Mouse (Mus musculus) adrenal gland, postnatal 4 days (tissue): ENCODE measurements around the gene Mfsd4b1. TPM values are rescaled to one million over a fixed set of nuclear protein-coding genes. Genes with fewer than 3 reads are reported as not detected.
"Not testable (repeated sequence)": the region's sequence is repeated elsewhere in the genome, so short reads cannot be mapped to it uniquely, and the experiment has no call there.

ENCODE experiments used
- DNase-seq, 2 experiments: peaks; one replicate each; pipeline ENCODE4 v3.0.0; 2021 to 2022; ENCODE audit warnings: low spot score in 2 of 2, mixed read lengths in 2 of 2
- total RNA-seq, 2 experiments: library from RNA; stranded (reverse); gene quantifications; 2 replicates each; pipeline ENCODE4 v1.2.3; 2021

Mfsd4b1 gene
- total RNA-seq, 2 experiments from 2014 or later: 1.7 to 2.8 TPM

DNA sequence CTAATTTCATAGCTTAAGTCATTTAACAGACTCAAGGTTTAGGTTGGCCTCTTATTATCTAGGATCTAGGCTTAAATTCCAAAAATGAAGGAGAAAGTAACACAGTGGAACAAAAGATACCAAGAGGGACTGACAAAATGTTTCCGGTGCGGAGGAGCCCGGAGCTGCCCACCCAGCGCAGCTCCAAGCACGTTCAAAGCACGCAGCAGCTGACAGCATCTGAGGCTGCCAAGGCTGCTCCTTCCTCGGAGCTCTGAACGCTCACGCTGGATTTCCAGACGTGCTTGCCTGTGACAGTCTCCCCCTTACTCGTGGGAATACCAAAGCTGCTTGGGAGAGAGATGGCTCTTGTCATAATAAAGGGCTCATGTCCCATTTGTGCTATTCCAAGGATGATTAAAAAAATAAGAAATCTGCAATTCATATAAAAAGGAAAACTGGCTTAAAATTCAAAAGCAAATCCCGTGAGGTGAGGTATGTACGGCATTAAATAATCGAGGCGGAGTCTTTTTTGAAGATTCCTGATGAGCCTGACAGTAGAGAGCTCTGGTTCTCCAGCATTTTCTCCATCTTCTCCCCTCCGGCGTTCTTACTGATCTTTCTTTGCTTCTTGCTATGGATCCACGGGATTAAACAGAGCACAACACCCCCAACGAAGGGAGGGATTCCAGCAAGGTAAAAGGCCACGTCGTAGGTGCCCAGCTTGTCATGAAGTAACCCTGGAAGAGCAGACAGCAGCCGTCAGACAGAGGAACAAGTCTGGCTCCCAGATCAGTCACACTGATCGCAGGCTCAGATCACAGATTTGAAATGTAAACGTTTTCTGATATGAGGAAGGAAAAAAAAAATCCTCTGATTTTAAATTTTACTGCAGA lies 11.9 kb upstream of the Mfsd4b1 start:
- no peak for DNase-seq

- no peak for DNase-seq
Measured at GRCm38 (mm10) chr10:40034956-40035355, 9.9 kb upstream of the Mfsd4b1 start.

DNA sequence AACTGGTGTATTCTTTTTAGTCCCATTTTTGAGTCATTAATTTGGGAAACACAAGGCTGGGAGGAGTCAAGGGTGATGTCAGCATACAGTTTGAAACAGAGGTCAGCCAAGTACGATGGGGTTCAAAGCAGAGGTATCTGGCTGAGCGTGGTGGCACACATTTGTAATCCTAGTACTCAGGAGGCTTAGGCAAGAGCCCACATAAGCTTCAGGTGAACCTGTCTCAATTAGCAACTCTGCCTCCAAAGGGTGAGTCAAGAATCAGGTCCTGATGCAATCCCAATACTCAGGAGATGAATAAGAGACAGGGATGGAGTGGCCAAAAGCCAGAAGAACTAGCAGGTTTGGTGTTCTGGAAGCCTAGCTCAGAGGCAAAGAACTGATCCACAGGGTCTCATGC lies 7.8 kb upstream of the Mfsd4b1 start:
- no peak for DNase-seq

GRCm38 (mm10) chr10:40030716-40031115 lies 5.6 kb upstream of the Mfsd4b1 start:
- DNase-seq: no peak

DNA sequence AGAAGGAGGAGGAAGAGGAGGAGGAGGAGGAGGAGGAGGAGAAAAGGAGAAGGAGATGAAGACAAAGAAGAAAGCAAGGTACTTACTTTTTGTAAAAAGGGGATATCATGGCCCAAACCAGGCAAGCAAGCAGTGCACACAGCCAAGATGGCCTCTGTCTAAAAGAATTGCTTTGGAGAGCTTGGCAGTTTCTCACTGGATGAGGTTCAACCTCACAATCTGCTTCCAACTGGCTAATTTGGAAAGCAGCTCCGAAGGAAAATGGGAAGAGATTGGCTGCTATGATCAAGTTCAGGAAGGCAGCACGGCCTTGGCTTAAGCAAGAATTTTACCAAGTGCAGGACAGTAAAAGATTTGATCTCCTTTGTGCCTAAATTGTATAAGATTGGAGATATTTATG lies 4.5 kb upstream of the Mfsd4b1 start:
- no peak for DNase-seq

DNA sequence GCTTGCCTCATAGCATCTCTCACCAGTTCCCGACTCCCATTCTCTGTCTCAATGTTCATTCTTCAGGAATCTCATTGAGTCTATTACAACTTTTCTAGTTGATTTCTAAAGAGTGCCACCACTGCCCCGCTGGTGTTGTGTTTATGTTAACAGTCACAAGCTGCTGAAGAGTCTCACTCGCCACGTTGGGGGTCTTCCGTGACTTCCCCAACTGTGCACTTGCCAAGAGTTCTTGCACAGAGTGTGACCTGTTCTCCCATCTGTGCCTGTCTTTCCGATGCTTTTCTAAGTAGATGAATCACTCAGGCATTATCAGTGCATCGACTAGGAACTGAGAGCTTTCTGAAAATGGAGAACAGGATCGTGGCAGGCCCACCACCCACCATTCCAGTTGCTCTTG lies 3.0 kb upstream of the Mfsd4b1 start:
- no peak for DNase-seq

GRCm38 (mm10) chr10:40026546-40026945 lies 1.5 kb upstream of the Mfsd4b1 start:
- DNase-seq: no peak

DNA sequence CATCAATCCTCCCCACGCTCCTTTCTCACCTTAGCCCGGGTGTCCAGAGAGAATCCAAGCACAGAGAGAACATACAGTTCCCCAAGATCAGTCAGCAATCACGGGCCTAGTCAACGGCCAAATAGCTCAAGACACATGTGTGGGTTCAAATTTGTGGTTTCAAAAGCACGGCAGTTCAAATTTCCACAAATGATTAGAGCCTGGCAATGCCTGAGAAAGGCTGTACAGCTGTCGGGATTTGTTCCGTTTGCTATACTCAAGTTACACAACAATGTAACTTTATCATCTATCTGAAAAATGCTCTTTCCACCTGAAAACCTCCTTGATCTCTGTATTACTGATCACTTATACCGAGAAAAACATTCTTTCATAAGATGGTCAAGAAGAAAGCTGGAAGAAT lies 492 bp upstream of the Mfsd4b1 start:
- DNase-seq: no peak

- DNase-seq: no peak
Measured at GRCm38 (mm10) chr10:40020401-40020800, 4.7 kb downstream of the Mfsd4b1 start.

DNA sequence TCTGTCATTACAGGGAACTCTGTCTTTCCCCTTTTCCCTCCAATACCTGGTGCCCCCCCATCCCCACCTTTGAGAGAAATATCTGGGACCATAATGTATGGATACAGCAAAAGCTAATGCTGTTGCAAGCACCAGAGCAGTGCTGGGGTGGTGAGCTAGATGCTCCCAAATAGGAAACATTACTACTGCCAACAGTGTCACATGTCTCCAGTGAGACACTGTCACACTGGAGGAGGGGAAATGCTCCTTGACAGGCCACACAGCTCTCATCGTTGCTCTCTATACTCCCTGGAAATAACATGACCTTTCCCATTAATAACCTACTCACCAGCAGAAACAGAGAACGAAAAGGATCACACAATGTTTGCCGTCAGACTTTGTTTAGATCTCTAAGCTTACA lies 5.6 kb downstream of the Mfsd4b1 start:
- DNase-seq: no peak

DNA sequence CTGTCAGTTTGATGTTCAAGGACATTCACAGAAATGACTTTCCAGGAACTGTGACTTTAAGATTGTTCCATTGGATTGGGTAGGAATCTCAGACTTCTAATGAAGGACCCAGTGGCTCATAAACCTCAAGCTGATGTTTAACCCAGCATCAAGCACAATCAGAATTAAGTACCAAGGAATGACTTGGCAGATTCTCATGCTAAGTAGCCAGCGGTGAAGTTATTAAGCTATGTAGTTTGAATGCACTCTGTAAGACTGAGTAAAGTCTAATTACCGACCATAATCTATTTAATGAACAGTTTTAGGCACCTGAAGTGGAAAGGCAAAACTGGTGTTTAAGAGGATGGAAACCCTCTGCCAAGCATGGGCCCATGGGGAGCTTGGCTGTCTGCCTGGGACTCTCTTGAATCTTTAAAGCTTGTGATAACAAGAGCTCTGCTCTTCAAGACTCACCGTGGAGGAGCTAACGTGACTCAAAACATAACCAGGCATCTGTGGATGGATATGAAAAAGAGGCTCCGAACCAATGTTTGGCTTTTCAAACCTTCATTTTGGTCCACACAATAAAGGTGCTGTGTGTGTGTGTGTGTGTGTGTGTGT lies 6.7 kb downstream of the Mfsd4b1 start:
- DNase-seq: no peak

GRCm38 (mm10) chr10:40009591-40009990 lies 15.5 kb downstream of the Mfsd4b1 start:
- no peak for DNase-seq

- not testable (repeated sequence) for DNase-seq
Measured at GRCm38 (mm10) chr10:40008847-40009246, 16.2 kb downstream of the Mfsd4b1 start.

- DNase-seq: no peak
Measured at GRCm38 (mm10) chr10:40007953-40008352, 17.1 kb downstream of the Mfsd4b1 start.

- no peak for DNase-seq
Measured at GRCm38 (mm10) chr10:40006963-40007362, 18.1 kb downstream of the Mfsd4b1 start.

GRCm38 (mm10) chr10:40000746-40001145 lies 24.3 kb downstream of the Mfsd4b1 start:
- no peak for DNase-seq

GRCm38 (mm10) chr10:39991155-39991554 lies 33.9 kb downstream of the Mfsd4b1 start:
- no peak for DNase-seq

- DNase-seq: no peak
Measured at GRCm38 (mm10) chr10:39986466-39986865, 38.6 kb downstream of the Mfsd4b1 start, which contains the start of gene Mfsd4b5. Mfsd4b5 (minus strand) TSS chr10:39986646.

DNA sequence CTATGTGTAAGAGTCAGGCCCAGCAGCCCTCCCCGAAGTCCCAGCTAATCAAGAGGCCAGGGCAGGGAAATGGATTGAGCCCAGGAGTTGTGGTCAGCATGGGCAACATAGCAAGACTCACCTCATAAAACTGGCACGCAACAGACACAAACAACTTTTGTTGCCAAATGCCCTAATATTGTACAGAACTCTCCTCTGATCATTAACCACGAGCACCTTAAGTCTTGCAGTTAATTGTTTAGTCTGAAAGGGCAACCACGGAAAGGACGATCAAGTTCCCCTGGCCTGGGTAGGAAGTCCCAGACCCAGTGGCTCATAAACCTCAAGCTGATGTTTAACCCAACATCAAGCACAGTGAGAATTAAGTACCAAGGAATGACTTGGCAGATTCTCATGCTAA lies 42.5 kb downstream of the Mfsd4b1 start:
- DNase-seq: no peak

DNA sequence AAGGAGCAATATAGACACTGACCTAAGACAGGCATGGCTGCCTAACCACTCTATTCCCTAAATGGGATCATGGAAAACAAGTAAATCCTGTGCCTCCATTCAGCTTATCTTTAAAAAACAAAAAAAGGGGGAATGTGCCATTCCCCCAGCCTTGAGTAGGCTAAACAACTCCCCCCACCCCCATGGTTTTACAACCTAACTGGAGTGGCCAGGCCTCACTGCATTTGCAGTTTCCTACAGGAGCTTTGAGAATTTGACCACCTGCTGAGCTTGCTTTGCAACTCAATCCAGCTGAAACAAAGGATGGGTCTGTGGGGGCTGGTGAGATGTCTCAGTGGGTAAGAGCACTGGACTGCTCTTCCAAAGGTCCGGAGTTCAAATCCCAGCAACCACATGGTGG lies 46.8 kb downstream of the Mfsd4b1 start:
- no peak for DNase-seq

DNA sequence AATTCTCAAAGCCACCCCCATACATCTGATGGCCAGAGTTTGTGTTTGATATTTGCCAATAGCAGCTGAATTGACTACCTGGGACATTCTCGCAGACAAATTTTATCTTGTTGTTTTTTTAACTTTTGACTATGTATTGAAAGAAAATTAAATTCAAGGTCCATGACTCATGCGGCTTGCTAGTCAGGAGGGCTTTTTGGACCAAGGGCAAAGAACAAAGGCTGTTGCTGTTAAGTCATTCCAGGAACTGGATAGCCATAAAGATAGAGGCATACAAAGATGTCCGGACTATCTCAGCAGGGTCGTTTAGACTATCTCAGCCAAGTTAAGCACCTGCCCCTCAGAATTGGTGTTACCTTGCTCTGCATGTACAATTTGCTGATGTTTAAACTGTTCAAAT lies 47.7 kb downstream of the Mfsd4b1 start:
- DNase-seq: no peak

DNA sequence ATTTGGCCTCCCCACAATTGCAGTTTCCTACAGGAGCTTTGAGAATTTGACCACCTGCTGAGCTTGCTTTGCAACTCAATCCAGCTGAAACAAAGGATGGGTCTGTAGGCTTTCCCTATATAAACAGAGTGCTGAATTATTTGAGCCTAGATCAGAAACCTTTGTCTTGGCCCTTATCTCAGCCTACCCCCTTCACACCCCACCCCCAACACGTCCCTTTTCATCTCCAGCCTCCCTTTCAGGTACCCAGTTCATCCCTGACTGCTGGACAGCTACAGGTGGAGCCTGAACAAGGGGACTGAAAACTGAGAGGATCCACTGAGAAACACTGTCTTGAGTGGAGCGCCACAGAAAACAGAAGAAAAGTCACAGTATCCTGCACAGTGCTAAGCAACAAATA lies 49.3 kb downstream of the Mfsd4b1 start:
- DNase-seq: no peak

- DNase-seq: no peak
Measured at GRCm38 (mm10) chr10:39974982-39975381, 50.1 kb downstream of the Mfsd4b1 start.
